Mouse (Mus musculus): Measurements from ENCODE around the gene Trim63. TPM values are rescaled to one million over a fixed set of nuclear protein-coding genes. Genes with fewer than 3 reads are reported as not detected.

Trim63 gene
- total and polyA plus RNA-seq, 3 experiments = 0.25 to 0.49 TPM; not detected in 1

DNA sequence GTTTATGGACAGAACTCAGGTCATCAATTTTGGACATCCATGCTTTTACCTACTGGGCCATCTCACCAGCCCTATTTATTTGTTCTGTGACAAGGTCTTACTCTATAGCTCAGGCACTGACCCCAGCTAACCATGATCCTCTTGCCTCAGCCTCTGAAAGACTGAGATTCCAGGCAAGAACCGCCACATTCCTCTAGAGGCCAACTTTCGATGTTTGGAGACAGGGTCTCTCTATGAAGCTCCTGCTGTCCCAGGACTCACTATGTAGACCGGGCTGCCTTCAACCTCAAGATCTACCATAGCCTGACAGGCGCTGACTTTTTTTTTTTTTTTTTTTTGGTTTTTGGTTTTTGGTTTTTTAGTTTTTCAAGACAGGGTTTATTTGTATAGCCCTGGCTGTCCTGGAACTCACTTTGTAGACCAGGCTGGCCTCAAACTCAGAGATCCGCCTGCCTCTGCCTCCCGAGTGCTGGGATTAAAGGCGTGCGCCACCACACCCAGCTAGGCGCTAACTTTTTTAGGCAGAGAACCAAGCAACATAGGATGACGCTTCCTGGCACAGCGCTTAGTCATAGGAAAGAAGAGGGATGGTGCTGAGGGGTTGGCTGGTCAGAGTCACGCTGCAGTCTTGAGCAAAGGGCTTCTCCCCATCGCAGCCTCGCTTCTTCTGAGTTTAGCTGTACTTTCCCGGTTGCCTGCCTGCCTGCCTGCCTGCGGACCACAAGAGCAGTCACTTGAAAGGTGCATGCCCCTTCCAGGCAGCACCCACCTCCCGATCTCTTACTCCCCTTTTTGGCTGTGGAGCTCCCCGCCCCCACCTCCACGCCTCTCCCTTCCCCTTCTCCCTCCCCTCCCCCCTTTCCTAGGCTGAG lies 16.1 kb upstream of the Trim63 start:
- no peak overlapping the region for H3K27ac ChIP-seq (ENCODE audit: insufficient read depth, low read depth)
- peaks cover 4% of the 10 kb centered on the region for H3K27me3 ChIP-seq (replicated peaks)
- dilution Hi-C loops (cut with MboI; ENCODE audit: extremely low pct_ligation_motif_present, extremely low pct_unique_long_range_greater_than_20kb, low sequenced_read_pairs) = no loop called here
- H3K4me1 ChIP-seq (ENCODE audit: control insufficient read depth in 1 of 2, insufficient read depth in 2 of 2) = peaks cover 0 to 21% of the 10 kb centered on the region in 2 experiments; a peak in 2 of 4 replicates
- no peak overlapping the region for H3K9ac ChIP-seq (ENCODE audit: insufficient read depth, low read depth)
- no peak for TF ChIP-seq NELFE (IDR thresholded peaks at IDR 0.05; ENCODE audit: low read depth, low read length)
- TF ChIP-seq CHD1 (IDR thresholded peaks at IDR 0.05; ENCODE audit: low read depth, low read length) = no peak
- TF ChIP-seq KAT2A (IDR thresholded peaks at IDR 0.05; ENCODE audit: insufficient replicate concordance, low read length) = no peak
- H3K79me2 ChIP-seq (replicated peaks; ENCODE audit: control insufficient read depth, extremely low read depth, insufficient read depth, poor library complexity, severe bottlenecking) = no peaks in the 10 kb centered on the region
- peaks cover 3% of the 10 kb centered on the region for H3K9me3 ChIP-seq (replicated peaks; ENCODE audit: low read length)
- no peak overlapping the region for H3K4me2 ChIP-seq (ENCODE audit: insufficient read depth, low read depth, poor library complexity, severe bottlenecking)
- no peak overlapping the region for H3K4me3 ChIP-seq (replicated peaks in 1 of 3; ENCODE audit: low read depth in 2 of 3, low read length in 2 of 3, poor library complexity in 1 of 3)
- no peaks in the 10 kb centered on the region for H3K36me3 ChIP-seq (replicated peaks in 1 of 2; ENCODE audit: control insufficient read depth in 1 of 2, insufficient read depth in 1 of 2, low read length in 1 of 2)
- in situ Hi-C loops (cut with MboI; ENCODE audit: low pct_ligation_motif_present, low pct_unique_long_range_greater_than_20kb, low sequenced_read_pairs) = no loop called here
- DNase-seq (ENCODE audit: extremely low read depth) = no peak

DNA sequence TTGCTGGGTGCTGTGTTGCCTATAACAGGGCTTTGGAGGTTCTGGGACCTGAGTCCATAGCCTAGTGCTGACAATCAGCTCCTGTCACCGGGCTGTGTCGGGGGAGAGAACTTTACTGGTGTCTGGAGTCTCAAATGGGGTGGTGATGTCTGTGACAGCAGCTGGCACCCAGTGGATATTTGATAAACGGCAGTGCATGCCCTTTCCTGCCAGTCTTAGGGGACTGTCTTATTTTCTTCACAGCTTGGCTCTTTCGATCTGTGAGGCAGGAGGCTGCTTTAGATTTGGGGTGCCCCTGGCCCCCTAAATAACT lies 15.5 kb upstream of the Trim63 start:
- dilution Hi-C loops (cut with MboI; ENCODE audit: extremely low pct_ligation_motif_present, extremely low pct_unique_long_range_greater_than_20kb, low sequenced_read_pairs) = no loop called here
- Histone ChIP-seq H3K27me3 (replicated peaks) (no peaks in the 10 kb centered on the region), H3K27ac (ENCODE audit: insufficient read depth, low read depth) (no peak overlapping the region), H3K4me3 (replicated peaks in 1 of 3; ENCODE audit: low read depth in 2 of 3, low read length in 2 of 3, poor library complexity in 1 of 3) (no peak overlapping the region), H3K4me1 (ENCODE audit: control insufficient read depth in 1 of 2, insufficient read depth in 2 of 2) (peaks cover 0 to 21% of the 10 kb centered on the region in 2 experiments; a peak in 2 of 4 replicates), H3K9me3 (replicated peaks; ENCODE audit: low read length) (peaks cover 3% of the 10 kb centered on the region), H3K79me2 (replicated peaks; ENCODE audit: control insufficient read depth, extremely low read depth, insufficient read depth, poor library complexity, severe bottlenecking) (no peaks in the 10 kb centered on the region), H3K4me2 (ENCODE audit: insufficient read depth, low read depth, poor library complexity, severe bottlenecking) (no peak overlapping the region), H3K9ac (ENCODE audit: insufficient read depth, low read depth) (no peak overlapping the region), H3K36me3 (replicated peaks in 1 of 2; ENCODE audit: control insufficient read depth in 1 of 2, insufficient read depth in 1 of 2, low read length in 1 of 2) (no peaks in the 10 kb centered on the region)
- DNase-seq (ENCODE audit: extremely low read depth) = no peak
- in situ Hi-C loops (cut with MboI; ENCODE audit: low pct_ligation_motif_present, low pct_unique_long_range_greater_than_20kb, low sequenced_read_pairs) = no loop called here
- TF ChIP-seq POLR2A (IDR thresholded peaks at IDR 0.05; ENCODE audit: low read depth, low read length) = no peak
- no peak for TF ChIP-seq PAX5 (IDR thresholded peaks at IDR 0.05; ENCODE audit: low read length)
- no peak for TF ChIP-seq JUN (IDR thresholded peaks at IDR 0.05; ENCODE audit: insufficient read depth, low read depth, low read length)
- TF ChIP-seq ELF1 (IDR thresholded peaks at IDR 0.05; ENCODE audit: low read depth, low read length) = no peak
- TF ChIP-seq MAZ (IDR thresholded peaks at IDR 0.05; ENCODE audit: low read depth, low read length) = no peak

DNA sequence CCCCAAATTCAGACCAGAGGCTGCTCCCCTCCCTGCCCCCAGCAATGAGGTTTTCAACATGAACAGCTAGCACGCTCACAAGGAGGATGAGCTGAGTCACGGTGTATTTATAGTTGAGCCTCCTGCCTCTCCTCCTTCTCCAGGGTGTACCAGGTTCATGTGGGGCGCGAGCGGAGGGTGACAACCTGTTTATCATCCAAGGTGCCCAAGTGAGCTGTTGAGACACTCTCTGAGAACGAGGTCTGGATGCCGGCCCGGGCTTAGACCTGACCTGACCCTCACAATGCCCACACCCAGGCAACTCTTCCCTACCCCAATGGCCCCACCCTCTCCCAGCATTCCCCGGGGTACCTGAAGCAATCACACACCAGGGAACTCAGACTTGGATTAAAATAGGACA lies 14.6 kb upstream of the Trim63 start:
- no peak for DNase-seq (ENCODE audit: extremely low read depth)
- peaks cover 3% of the 10 kb centered on the region for H3K9me3 ChIP-seq (replicated peaks; ENCODE audit: low read length)
- no peak overlapping the region for H3K9ac ChIP-seq (ENCODE audit: insufficient read depth, low read depth)
- dilution Hi-C loops (cut with MboI; ENCODE audit: extremely low pct_ligation_motif_present, extremely low pct_unique_long_range_greater_than_20kb, low sequenced_read_pairs) = no loop called here
- no peaks in the 10 kb centered on the region for H3K79me2 ChIP-seq (replicated peaks; ENCODE audit: control insufficient read depth, extremely low read depth, insufficient read depth, poor library complexity, severe bottlenecking)
- TF ChIP-seq JUND (conservative IDR thresholded peaks at IDR 0.05; ENCODE audit: low read depth, low read length) (no peak), USF1 (IDR thresholded peaks at IDR 0.05; ENCODE audit: low read depth, low read length) (no peak), UBTF (IDR thresholded peaks at IDR 0.05; ENCODE audit: low read depth, low read length) (no peak), MAZ (IDR thresholded peaks at IDR 0.05; ENCODE audit: low read depth, low read length) (no peak), MEF2A (IDR thresholded peaks at IDR 0.05; ENCODE audit: borderline replicate concordance, low read depth, low read length) (peak; percentile 71; the same call in 1 of the 2 replicates), SMC3 (IDR thresholded peaks at IDR 0.05; ENCODE audit: low read depth, low read length) (no peak), SIN3A (IDR thresholded peaks at IDR 0.05; ENCODE audit: low read length) (no peak), MAFK (IDR thresholded peaks at IDR 0.05; ENCODE audit: insufficient replicate concordance, low read length) (no peak), JUN (IDR thresholded peaks at IDR 0.05; ENCODE audit: insufficient read depth, low read depth, low read length) (no peak), ETS1 (conservative IDR thresholded peaks at IDR 0.05; ENCODE audit: low read depth, low read length) (peak; percentile 25; the same call in 1 of the 2 replicates), TCF12 (IDR thresholded peaks at IDR 0.05; ENCODE audit: low read depth, low read length) (0 out of 2 replicates have a peak, but pooled peaks have one; percentile 17), POLR2A (IDR thresholded peaks at IDR 0.05; ENCODE audit: low read depth, low read length) (peak; percentile 25; the same call in 1 of the 2 replicates)
- H3K4me1 ChIP-seq (ENCODE audit: control insufficient read depth in 1 of 2, insufficient read depth in 2 of 2) = peaks cover 0 to 21% of the 10 kb centered on the region in 2 experiments; a peak in 2 of 4 replicates
- no peaks in the 10 kb centered on the region for H3K27me3 ChIP-seq (replicated peaks)
- peak overlapping the region in 2 of 3 experiments; percentile 25 to 41 for H3K4me3 ChIP-seq (replicated peaks in 1 of 3; ENCODE audit: low read depth in 2 of 3, low read length in 2 of 3, poor library complexity in 1 of 3)
- H3K27ac ChIP-seq (ENCODE audit: insufficient read depth, low read depth) = no peak overlapping the region
- in situ Hi-C loops (cut with MboI; ENCODE audit: low pct_ligation_motif_present, low pct_unique_long_range_greater_than_20kb, low sequenced_read_pairs) = no loop called here
- no peaks in the 10 kb centered on the region for H3K36me3 ChIP-seq (replicated peaks in 1 of 2; ENCODE audit: control insufficient read depth in 1 of 2, insufficient read depth in 1 of 2, low read length in 1 of 2)
- H3K4me2 ChIP-seq (ENCODE audit: insufficient read depth, low read depth, poor library complexity, severe bottlenecking) = no peak overlapping the region
